Mouse (Mus musculus) c-Kit-positive CD71-negative TER-119-negative erythroid progenitor cells, embryonic 14.5 days (primary cell): ENCODE data around the gene E2f2.
A peak's percentile ranks its signal among the peaks of the same experiment; 100 is the strongest.

Experiments used
- DNase-seq: peaks from one replicate; pipeline ENCODE4 v3.0.0-alpha.2; 2013; ENCODE audit warnings: low read depth

E2f2 gene

DNA sequence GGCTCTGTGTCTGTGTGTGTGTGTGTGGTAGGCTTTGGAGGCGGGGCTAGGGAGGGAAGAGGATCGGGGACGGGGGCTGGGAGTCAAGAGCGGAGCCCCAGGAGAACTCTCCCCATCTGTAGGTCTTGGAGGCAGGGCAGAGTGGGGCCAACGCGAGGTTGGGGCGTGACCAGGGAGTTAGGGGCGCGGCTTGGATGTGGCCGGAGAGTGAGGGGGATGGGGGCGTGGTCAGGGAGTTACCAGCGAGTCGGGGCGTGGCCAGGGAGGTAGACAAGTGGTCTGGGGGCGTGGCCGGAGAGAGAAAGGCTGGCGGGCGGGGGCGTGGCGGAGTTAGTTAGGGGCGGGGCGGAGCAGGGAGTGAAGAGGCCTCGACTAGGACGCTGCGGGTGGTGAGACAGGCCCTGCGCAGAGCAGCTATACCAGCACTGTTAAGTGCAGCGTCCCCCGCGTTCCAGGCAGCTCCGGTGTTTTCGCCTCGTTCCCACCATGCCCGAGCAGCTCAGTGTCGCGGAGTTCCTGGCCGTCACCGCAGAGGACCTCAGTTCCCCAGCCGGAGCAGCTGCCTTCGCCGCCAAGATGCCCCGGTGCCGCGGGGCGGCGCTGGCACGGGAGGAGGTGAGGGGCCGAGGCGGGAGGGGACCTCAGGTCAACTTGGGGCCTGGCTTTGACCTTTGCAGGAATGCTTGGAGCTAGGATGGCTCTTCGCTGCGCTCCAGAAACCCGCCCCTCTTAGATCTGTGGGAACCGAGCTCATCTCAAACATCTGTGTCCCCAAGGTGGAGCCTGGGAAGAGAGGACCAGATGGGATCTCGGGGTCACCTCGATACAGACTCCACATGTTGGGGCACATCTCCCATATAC, 34.1 kb downstream of the E2f2 start, which contains the start of gene Asap3:
Gene Asap3 (plus strand): TSS at position 333 of the 861 bp plus-strand sequence.
- DNase-seq: peak; percentile 89

DNA sequence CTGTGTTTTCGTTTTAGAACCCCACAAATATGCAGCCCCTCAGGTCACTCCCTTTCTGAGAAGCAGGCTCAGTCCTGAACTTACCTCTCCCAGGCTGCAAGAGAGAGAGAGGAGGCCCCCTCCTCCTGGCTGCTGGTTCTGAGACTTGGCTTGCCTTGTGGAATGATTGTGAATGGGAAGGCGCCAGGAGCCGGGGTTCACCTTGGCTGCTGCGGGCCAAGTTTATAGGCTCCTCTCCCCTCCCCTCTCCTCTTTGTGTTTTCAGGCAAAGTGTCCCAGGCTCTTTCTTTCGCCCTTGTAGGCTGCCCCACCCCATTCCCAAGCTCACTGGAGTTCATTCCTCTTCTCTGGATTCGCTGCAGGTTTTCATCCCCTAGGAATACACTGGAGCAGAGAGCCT, 34.7 kb downstream of the E2f2 start:
- no peak for DNase-seq

- DNase-seq: no peak
These were observed 38.7 kb downstream of the E2f2 start for GRCm38 (mm10) chr4:136210931-136211330.

- no peak for DNase-seq
These were observed 41.4 kb downstream of the E2f2 start for GRCm38 (mm10) chr4:136213629-136214028.

GRCm38 (mm10) chr4:136214828-136215227, 42.6 kb downstream of the E2f2 start:
- no peak for DNase-seq

DNA sequence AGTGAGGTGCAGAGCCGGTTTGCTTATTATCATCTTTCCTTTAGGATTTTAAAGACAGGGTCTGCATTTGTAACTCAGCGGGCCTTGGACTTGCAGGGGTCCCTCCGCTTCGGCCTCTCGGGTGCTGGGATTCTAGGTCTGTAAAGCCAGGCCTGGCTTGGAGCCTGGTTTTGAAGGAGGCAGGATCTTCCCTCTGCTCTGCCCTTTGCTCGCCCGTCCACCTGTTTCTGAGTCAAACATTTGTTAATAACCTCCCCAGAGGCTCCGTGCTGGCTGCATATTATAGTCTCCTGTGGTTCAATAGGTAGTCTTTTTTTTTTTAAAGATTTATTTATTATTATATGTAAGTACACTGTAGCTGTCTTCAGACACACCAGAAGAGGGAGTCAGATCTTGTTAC, 43.4 kb downstream of the E2f2 start:
- no peak for DNase-seq

DNA sequence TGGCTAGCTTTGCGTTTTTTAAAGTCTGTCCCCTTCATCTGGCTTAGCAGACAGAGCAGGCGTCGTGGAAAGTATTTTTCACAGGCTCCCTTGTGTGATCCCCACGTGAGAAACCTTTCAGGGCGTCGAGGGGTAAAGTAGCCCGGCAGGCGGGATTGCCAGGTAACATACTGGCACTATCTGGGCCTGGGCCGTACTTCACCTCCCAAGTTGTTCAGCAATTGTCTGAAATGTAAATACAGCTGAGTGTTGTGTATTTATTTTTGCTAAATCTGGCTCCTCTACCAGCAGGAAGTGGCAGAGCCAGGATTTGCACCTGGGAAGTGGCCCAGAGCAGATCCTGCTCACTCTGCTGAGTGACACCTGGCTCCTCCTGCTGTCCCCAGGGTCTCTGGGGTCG, 44.9 kb downstream of the E2f2 start:
- no peak for DNase-seq

DNA sequence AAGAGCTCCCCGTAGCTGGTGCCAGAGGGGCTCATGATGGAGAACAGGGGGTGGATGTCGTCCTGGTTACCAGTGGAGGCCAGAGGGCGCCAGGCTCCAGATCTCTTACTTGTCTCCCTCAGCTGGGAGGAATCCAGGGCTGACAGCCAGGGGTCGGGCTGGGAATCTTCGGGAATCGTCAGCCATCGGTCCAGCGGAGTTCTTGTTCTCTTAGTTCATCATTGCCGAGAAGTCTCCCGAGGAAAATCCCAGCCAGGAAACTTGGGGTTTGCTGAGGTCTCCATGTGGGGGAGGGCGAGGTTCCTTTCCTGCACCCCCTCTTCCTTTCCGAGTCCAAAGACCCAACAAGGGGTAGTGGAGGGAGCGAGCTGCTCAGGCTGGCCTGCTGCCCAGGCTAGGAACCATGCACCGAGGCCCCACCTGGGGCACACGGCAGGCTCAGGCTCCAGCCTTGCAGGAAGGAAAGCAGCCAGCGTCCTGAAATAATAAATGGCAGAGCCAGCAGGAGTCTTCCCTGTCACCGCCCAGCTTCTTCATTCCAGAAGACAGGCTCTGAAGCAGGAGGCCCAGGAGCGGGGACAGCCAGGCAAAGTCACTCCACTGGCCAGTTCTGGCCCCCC, 46.5 kb downstream of the E2f2 start:
- DNase-seq: no peak

GRCm38 (mm10) chr4:136220133-136220775, 48.1 kb downstream of the E2f2 start:
- no peak for DNase-seq

DNA sequence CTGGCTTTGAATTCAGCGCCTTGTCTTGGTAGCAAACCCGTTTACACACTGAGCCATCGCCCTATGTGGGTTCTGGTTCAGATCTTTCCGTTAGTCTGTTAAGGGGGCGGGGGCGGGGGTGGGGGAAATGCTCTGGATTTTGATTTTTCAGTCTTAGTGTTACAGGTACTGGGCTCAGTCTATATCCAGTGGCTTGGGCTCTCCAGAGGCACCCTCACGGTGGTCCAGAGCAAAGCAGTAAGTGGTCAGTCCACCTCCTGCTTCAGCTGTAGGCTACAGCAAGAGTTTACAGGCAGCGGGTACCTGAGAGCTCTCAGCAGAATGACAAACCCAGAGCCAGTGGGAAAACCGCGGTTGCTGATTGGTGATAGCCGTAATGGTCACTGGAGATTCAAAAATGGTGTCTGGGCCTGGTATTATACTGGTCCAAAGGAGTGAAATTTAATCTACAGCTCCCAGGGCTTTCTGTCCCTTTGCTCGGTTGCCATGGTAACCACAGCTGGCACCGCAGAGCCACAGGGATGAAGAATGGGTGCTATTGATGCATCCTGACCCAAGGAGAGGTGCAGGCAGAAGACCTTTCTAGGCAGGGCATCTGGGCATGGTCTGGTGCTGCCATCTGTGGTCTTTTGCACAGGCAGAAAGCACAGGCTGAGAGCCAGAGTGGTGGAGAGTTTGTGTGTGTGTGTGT, 51.5 kb downstream of the E2f2 start:
- DNase-seq: no peak

DNA sequence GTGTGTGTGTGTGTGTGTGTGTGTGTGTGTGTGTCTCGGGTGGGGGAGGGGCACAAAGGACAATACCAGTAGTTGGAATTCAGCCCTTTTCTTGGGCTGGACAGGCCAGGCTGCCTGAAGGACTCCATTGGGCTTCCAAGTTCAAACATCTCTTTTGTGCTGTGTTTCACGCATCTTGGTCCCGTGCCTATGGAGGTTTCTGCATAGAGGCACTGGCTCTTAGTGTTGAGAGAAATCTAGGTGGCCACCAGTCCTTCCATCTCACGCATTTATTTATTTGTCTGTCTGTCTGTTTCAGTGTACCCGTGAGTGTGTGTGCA, 52.0 kb downstream of the E2f2 start:
- DNase-seq: no peak

DNA sequence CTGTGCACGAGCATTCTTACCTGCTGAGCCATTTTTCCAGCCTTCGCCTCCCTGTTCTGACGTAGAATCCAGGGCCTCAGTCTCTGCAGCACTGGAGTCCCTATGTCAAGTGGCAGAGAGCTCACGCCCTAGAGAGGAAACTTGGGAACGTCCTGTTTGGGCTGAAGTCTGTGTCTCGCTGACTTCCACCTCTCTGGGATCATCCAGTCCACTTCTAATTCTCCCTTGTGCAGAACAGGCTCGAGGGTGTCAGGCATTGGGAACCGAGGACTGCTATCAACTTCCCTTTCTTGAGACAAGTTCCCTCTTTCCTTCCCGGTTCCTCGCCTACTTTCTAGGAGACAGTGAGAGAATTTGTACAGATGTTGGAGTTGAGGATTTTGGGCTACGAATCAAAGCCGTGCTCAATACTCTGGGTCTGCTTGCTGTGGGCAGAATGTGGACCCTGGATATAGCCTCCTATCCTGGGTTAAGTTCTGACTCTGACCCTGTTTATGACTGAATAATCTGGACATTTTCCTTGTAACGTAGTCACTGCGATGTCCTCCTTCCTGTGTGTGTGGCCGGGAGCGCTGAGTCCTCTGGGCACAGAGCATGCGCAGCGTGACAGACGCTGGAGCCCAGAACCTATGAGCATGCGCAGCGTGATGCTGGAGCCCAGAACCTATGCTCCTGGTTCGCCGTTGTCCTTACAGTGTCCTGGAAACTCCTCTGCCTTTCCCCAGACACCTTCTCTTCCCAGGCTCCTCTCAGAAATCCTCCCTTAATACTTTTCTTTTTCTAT, 52.7 kb downstream of the E2f2 start:
- no peak for DNase-seq

DNA sequence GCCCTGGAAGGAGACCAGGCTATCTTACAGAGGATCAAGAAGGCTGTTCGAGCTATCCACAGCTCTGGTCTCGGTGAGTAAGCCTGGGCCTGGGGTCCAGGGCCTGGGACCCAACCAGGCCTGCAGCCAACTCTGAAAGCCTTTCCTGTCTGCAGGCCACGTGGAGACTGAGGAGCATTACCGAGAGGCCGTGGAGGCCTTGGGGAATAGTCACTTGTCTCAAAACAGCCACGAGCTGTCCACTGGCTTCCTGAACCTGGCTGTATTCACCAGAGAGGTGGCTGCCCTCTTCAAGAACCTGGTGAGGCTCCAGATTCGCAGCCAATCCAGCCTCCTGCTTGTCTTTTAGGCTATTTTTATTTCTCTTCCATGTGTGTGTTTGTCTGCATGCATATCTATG, 55.2 kb downstream of the E2f2 start:
- DNase-seq: no peak

GRCm38 (mm10) chr4:136228640-136229039, 56.4 kb downstream of the E2f2 start:
- DNase-seq: no peak

GRCm38 (mm10) chr4:136238669-136239068, 66.5 kb downstream of the E2f2 start:
- DNase-seq: no peak

- no peak for DNase-seq
These were observed 66.9 kb downstream of the E2f2 start for GRCm38 (mm10) chr4:136239111-136239510.

- DNase-seq: peak; percentile 81
These were observed 67.4 kb downstream of the E2f2 start for GRCm38 (mm10) chr4:136239622-136240021.

DNA sequence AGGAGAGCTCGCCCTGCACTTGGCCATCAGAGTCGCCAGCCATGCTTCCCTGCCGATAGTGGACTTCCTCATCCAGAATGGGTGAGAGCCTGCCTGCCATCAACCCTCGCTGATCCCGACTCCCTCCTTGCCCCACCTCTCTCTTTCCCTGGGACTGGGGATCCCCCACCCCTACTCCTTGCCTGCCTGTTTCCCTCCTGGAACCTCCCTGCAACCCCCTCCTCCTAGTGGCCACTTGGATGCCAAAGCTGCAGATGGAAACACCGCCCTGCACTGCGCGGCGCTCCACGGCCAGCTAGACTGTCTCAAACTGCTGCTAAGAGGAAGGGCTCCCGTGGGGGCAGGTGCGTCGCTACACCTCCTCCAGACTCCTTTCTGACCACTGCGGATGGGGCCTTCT, 67.9 kb downstream of the E2f2 start:
- DNase-seq: no peak

DNA sequence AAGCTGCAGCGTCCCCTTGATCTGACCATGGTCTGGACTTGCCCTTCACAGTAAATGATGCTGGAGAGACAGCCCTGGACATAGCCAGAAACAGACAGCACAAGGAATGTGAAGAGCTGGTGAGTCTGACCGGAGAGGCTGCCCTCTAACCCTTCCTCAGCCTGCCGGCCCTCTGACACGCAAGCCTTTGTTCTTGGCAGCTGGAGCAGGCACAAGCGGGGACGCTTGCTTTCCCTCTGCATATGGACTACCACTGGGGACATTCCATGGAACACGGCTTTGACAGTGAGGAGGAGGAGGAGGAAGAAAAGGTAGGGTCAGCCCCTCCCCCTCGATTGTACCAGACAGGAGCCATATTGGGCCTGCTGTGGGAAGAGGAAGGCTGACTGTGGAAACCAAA, 68.8 kb downstream of the E2f2 start:
- no peak for DNase-seq

GRCm38 (mm10) chr4:136242065-136242703, 70.0 kb downstream of the E2f2 start:
- no peak for DNase-seq

DNA sequence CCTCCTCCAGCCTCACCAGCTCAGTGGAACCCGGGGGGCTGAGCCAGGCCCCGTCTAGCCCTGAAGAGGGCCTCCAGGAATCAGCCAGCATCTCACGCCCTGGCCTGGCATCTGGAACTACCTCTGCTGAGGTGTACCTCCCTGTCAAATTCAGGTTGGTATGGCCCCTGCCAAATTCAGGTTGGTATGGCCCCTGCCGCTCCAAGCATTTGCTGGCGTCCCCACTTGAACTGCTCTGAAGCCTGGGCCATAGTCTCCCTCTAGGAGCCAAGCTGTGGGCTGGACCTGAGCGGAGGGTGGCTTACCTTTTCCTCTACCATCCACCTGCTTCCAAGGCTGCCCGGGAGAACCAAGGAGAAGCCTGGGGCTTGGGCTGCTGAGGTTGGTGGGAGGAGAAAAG, 70.5 kb downstream of the E2f2 start:
- no peak for DNase-seq
